Mouse (Mus musculus) adrenal gland, postnatal 0 days (tissue): ENCODE results near the gene Gm45194. TPM values are rescaled to one million over a fixed set of nuclear protein-coding genes. Genes with fewer than 3 reads are reported as not detected.

Experiments used
- polyA plus RNA-seq: library from polyadenylated mRNA; unstranded; fragments of >200 nt; fragmentation: Nextera tagmentation; extraction: Ambion mirVana; gene quantifications from 2 replicates; pipeline ENCODE4 v1.2.1, GENCODE M21; 2015

Gene Gm45194
- 1.2 and 2.4 TPM in 2 replicates for polyA plus RNA-seq

GRCm38 (mm10) chrX:111891089-111891488 is at the start of gene Gm45194:
TSS of gene Gm45194 (plus strand) at chrX:111891389.

GRCm38 (mm10) chrX:112010707-112011106 is 119.5 kb downstream of the Gm45194 start, which contains the start of gene Tex16:
TSS of gene Tex16 (plus strand) at chrX:112011007.

GRCm38 (mm10) chrX:112238749-112239148 is 347.6 kb downstream of the Gm45194 start, which contains the start of gene 4933403O08Rik:
TSS of gene 4933403O08Rik (plus strand) at chrX:112239049.

Other genes with a start within 250 kb of the Gm45194 start
- gene Hdx, start 194.3 kb upstream of the Gm45194 start, polyA plus RNA-seq, result 0.47 and 0.60 TPM in 2 replicates
- gene Tex16, start 119.6 kb downstream of the Gm45194 start, polyA plus RNA-seq, result 2.1 and 2.3 TPM in 2 replicates